Comparison of ENCODE assay signal across 1 mouse cellular context in genomic region chrX:166196327-166196726, GRCm38 (mm10).
TF ChIP-seq lines count a peak whose summit lies in the region.

No protein-coding gene starts in this region.

TF ChIP-seq in MEL, 35 proteins besides CTCF, POLR2A, EP300 and RAD21 (continued from another document):
- TF ChIP-seq NRF1 (IDR thresholded peaks at IDR 0.05; ENCODE audit: insufficient read depth, low read depth, low read length, poor library complexity, severe bottlenecking), result no peak
- no peak for TF ChIP-seq BHLHE40 (IDR thresholded peaks at IDR 0.05; ENCODE audit: borderline replicate concordance, low read depth, low read length)
- TF ChIP-seq UBTF (IDR thresholded peaks at IDR 0.05; ENCODE audit: borderline replicate concordance, insufficient read depth, low read depth, low read length), result no peak
TF ChIP-seq in MEL: peak in this region for 2.
